Mouse (Mus musculus) liver, embryonic 16.5 days (tissue): ENCODE data around the gene Kmt2d. TPM values are rescaled to one million over a fixed set of nuclear protein-coding genes. Genes with fewer than 3 reads are reported as not detected.

Experiments
- ATAC-seq: fragments of 200-750 bp; cut with Nextera tagmentation; 2 replicates; pipeline ENCODE4 v1.8.0; 2017; ENCODE audit warnings: low read depth, mild to moderate bottlenecking, moderate number of reproducible peaks, moderate library complexity
- H3K27ac ChIP-seq: fragments of 300-500 bp; sonication (generic); 2 replicates; pipeline ENCODE4 v1.5.1; 2014; ENCODE audit warnings: mild to moderate bottlenecking, low read length
- H3K27me3 ChIP-seq: fragments of 300-500 bp; sonication (generic); 2 replicates; pipeline ENCODE4 v1.6.1; 2014; ENCODE audit warnings: low read depth, low read length, mixed read lengths; ENCODE audit not compliant: control insufficient read depth, insufficient read depth
- H3K36me3 ChIP-seq: fragments of 300-500 bp; sonication (generic); 2 replicates; pipeline ENCODE4 v1.6.1; 2014; ENCODE audit warnings: mild to moderate bottlenecking; ENCODE audit not compliant: control insufficient read depth, insufficient read depth
- H3K4me1 ChIP-seq: fragments of 300-500 bp; sonication (generic); 2 replicates; pipeline ENCODE4 v1.6.1; 2014; ENCODE audit warnings: low read depth, low read length, mixed read lengths; ENCODE audit not compliant: control insufficient read depth
- H3K4me2 ChIP-seq: fragments of 300-500 bp; sonication (generic); 2 replicates; pipeline ENCODE4 v1.6.1; 2014; ENCODE audit warnings: low read depth, low read length, mixed read lengths
- H3K4me3 ChIP-seq: fragments of 300-500 bp; sonication (generic); 2 replicates; pipeline ENCODE4 v1.5.1; 2014; ENCODE audit warnings: low read depth, mild to moderate bottlenecking, low read length
- H3K9ac ChIP-seq: fragments of 300-500 bp; sonication (generic); 2 replicates; pipeline ENCODE4 v1.6.1; 2014; ENCODE audit warnings: low read depth, low read length
- H3K9me3 ChIP-seq: fragments of 300-500 bp; sonication (generic); replicated peaks from 2 replicates; pipeline ENCODE4 v1.6.1; 2016; ENCODE audit warnings: low read length; ENCODE audit not compliant: control insufficient read depth
- WGBS: fragments of 180-500 bp; shearing (Covaris S2); extraction: QIAGEN DNeasy Blood & Tissue Kit; methylation state at CpG from one replicate; pipeline ENCODE4 v1.1.7; 2014; ENCODE audit not compliant: insufficient replicate concordance; 5-methylcytosine and 5-hydroxymethylcytosine counted together
- polyA plus RNA-seq: library from polyadenylated mRNA; unstranded; fragments of >200 nt; fragmentation: Nextera tagmentation; extraction: Ambion mirVana; gene quantifications from 2 replicates; pipeline ENCODE4 v1.2.1, GENCODE M21; 2015

Gene Kmt2d
- polyA plus RNA-seq, 1 experiment from 2014 or later, result 4.0 TPM

GRCm38 (mm10) chr15:98851229-98851818 lies 19.7 kb downstream of the Kmt2d start:
- peaks cover 96% of the 10 kb centered on the region for H3K36me3 ChIP-seq
- H3K4me2 ChIP-seq, result no peak overlapping the region
- WGBS, result 91% methylated on average over 21 of the region's 21 CpGs
- no peak for ATAC-seq
- H3K27me3 ChIP-seq, result no peaks in the 10 kb centered on the region
- H3K27ac ChIP-seq, result no peak overlapping the region
- H3K4me3 ChIP-seq, result no peak overlapping the region
- H3K9me3 ChIP-seq, result no peaks in the 10 kb centered on the region
- H3K9ac ChIP-seq, result no peak overlapping the region
- no peaks in the 10 kb centered on the region for H3K4me1 ChIP-seq

GRCm38 (mm10) chr15:98850668-98851067 lies 20.3 kb downstream of the Kmt2d start:
- Histone ChIP-seq H3K4me2 (no peak overlapping the region), H3K36me3 (peaks cover 96% of the 10 kb centered on the region), H3K9me3 (no peaks in the 10 kb centered on the region), H3K9ac (no peak overlapping the region), H3K27me3 (no peaks in the 10 kb centered on the region), H3K27ac (no peak overlapping the region), H3K4me1 (no peaks in the 10 kb centered on the region), H3K4me3 (no peak overlapping the region)
- WGBS, result 81% methylated on average over 14 of the region's 14 CpGs
- no peak for ATAC-seq

GRCm38 (mm10) chr15:98849956-98850600 lies 20.9 kb downstream of the Kmt2d start:
- Histone ChIP-seq H3K4me2 (no peak overlapping the region), H3K9ac (no peak overlapping the region), H3K27ac (no peak overlapping the region), H3K27me3 (no peaks in the 10 kb centered on the region), H3K9me3 (no peaks in the 10 kb centered on the region), H3K4me3 (no peak overlapping the region), H3K36me3 (peaks cover 96% of the 10 kb centered on the region), H3K4me1 (no peaks in the 10 kb centered on the region)
- no peak for ATAC-seq
- 74% methylated on average over 16 of the region's 16 CpGs for WGBS

GRCm38 (mm10) chr15:98849165-98849564 lies 21.8 kb downstream of the Kmt2d start:
- Histone ChIP-seq H3K9ac (no peak overlapping the region), H3K36me3 (peaks cover 96% of the 10 kb centered on the region)
- 89% methylated on average over 11 of the region's 11 CpGs for WGBS

DNA sequence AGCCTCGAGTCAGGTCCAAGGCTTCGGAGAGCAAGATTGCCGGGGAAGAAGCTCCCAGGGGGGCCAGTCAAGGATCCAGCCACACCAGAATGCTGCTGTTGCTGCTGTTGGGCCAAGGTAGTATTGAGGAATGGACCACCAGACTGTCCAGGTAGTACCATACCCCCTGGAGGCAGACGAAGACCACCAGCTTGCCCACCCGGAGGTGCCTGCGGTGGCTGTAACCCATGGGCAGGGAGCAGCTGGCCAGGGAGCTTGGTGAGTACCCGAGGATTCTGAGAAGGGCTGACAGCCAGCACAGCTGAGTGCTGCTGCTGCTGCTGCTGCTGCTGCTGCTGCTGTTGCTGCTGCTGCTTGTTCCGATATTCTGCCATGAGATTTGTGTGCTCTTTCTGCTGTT lies 24.9 kb downstream of the Kmt2d start:
- Histone ChIP-seq H3K27me3 (no peaks in the 10 kb centered on the region), H3K4me2 (no peak overlapping the region), H3K36me3 (peaks cover 94% of the 10 kb centered on the region), H3K27ac (no peak overlapping the region), H3K9me3 (no peaks in the 10 kb centered on the region), H3K4me1 (peaks cover 7% of the 10 kb centered on the region), H3K4me3 (no peak overlapping the region), H3K9ac (no peak overlapping the region)
- WGBS, result 89% methylated on average over 8 of the region's 8 CpGs
- no peak for ATAC-seq

More at GRCm38 (mm10) chr15:98849165-98849564, 21.8 kb downstream of the Kmt2d start:
- no peaks in the 10 kb centered on the region for H3K9me3 ChIP-seq
- H3K27ac ChIP-seq, result no peak overlapping the region
- H3K27me3 ChIP-seq, result no peaks in the 10 kb centered on the region
- peaks cover 3% of the 10 kb centered on the region for H3K4me1 ChIP-seq
- no peak for ATAC-seq
- no peak overlapping the region for H3K4me3 ChIP-seq
- H3K4me2 ChIP-seq, result no peak overlapping the region

- H3K27ac ChIP-seq, result no peak overlapping the region
- peaks cover 7% of the 10 kb centered on the region for H3K4me1 ChIP-seq
- WGBS, result 81% methylated on average over 2 of the region's 2 CpGs
- peaks cover 94% of the 10 kb centered on the region for H3K36me3 ChIP-seq
- no peak overlapping the region for H3K9ac ChIP-seq
- H3K4me2 ChIP-seq, result no peak overlapping the region
- no peak for ATAC-seq
- H3K9me3 ChIP-seq, result no peaks in the 10 kb centered on the region
- no peak overlapping the region for H3K4me3 ChIP-seq
- H3K27me3 ChIP-seq, result no peaks in the 10 kb centered on the region
Measured at GRCm38 (mm10) chr15:98845149-98845548, 25.9 kb downstream of the Kmt2d start.

DNA sequence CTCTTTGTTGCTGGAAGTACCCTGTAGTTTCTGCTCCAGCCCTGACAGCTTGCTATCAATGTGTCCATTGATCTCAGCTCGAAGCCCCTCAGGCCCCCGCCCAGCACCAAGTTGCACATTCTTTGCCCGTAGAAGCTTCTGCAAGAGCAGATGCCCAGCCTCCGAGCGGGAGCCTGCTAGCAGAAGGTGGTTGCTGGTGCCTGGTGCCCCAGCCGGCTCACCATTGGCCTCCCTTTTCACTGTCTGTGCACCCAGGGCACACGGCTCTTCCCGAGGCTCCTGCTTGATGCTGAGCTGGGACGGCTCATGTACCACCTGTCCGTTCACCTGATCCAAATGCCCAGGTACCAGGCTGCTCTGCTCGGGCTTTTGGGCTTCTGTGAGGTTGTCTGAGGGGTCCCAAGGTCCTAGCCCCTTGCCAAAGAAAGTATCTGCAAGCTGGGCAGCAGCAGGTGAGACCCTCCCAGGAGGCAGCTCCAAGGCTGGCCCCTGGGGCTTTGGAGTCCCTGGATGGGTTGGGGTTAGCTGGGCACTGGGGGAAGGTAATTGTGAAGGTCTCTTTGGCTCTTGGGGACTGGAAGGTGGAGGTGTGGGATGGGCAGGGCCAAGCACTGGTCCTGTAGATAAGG lies 27.3 kb downstream of the Kmt2d start:
- no peak for ATAC-seq
- Histone ChIP-seq H3K27ac (no peak overlapping the region), H3K27me3 (no peaks in the 10 kb centered on the region), H3K9ac (no peak overlapping the region), H3K9me3 (no peaks in the 10 kb centered on the region), H3K36me3 (peaks cover 95% of the 10 kb centered on the region), H3K4me2 (no peak overlapping the region), H3K4me1 (peaks cover 12% of the 10 kb centered on the region), H3K4me3 (no peak overlapping the region)
- WGBS, result 83% methylated on average over 11 of the region's 11 CpGs

DNA sequence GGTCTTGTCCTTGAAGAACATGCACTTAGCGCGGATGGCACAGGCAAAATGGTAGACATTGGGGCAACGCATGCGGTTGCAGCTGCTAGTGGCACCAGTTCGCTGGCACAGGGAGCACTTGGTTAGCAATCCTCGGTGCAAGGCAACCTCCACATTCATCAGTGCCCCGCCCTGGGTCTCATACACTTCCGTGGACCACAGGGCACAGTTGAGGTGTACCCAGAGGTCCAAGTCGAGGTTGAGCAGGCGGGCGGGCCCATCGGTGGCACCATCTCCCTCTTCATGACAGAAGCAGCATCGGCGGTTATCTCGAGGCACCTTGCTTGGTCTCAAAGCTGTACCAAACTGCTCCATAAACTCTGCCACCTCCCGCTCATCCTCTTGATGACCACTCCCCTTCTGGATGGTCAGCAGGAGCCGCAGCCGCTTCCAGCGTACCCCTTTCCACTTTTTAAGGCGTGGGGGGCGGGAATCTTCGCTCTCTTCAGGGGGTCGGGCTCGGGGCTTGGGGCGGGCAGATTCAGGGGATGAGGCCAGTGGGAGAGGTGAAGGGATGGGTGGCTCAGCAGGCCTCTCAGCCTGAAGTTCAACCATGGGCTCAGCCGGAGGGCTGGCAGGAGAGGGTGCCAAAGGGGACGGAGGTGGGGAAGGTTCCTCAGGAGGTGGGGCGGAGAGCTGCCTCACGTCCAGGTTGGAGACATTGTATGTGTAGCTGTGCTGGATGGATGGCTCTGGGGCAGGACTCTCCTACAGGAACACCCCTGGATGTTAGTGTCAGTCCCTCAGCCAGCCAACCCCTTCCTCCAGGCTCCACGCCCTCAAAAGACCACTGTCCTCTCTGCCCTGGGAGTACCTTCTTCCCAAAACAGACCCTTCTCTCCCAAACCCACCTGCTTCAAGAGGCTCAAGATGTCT lies 31.1 kb downstream of the Kmt2d start:
- H3K9ac ChIP-seq, result no peak overlapping the region
- no peak overlapping the region for H3K4me3 ChIP-seq
- H3K27me3 ChIP-seq, result no peaks in the 10 kb centered on the region
- peaks cover 38% of the 10 kb centered on the region for H3K4me1 ChIP-seq
- no peaks in the 10 kb centered on the region for H3K9me3 ChIP-seq
- ATAC-seq, result no peak
- H3K36me3 ChIP-seq, result peaks cover 89% of the 10 kb centered on the region
- WGBS, result 90% methylated on average over 30 of the region's 30 CpGs
- no peak overlapping the region for H3K27ac ChIP-seq
- H3K4me2 ChIP-seq, result no peak overlapping the region
